Mouse (Mus musculus): Measurements from ENCODE around the gene Trim30a.
"Not testable (repeated sequence)": the region's sequence is repeated elsewhere in the genome, so short reads cannot be mapped to it uniquely, and the experiment has no call there.

- TF ChIP-seq CTCF (IDR thresholded peaks at IDR 0.05; ENCODE audit: borderline replicate concordance, control insufficient read depth, extremely low read depth, insufficient read depth, low read length, poor library complexity); POLR2A (IDR thresholded peaks at IDR 0.05; ENCODE audit: control insufficient read depth, extremely low read depth, insufficient read depth, low read length, poor library complexity): not testable (repeated sequence)
These were observed 34.5 kb upstream of the Trim30a start for GRCm38 (mm10) chr7:104499464-104499863.
